In the genomic region with DNA sequence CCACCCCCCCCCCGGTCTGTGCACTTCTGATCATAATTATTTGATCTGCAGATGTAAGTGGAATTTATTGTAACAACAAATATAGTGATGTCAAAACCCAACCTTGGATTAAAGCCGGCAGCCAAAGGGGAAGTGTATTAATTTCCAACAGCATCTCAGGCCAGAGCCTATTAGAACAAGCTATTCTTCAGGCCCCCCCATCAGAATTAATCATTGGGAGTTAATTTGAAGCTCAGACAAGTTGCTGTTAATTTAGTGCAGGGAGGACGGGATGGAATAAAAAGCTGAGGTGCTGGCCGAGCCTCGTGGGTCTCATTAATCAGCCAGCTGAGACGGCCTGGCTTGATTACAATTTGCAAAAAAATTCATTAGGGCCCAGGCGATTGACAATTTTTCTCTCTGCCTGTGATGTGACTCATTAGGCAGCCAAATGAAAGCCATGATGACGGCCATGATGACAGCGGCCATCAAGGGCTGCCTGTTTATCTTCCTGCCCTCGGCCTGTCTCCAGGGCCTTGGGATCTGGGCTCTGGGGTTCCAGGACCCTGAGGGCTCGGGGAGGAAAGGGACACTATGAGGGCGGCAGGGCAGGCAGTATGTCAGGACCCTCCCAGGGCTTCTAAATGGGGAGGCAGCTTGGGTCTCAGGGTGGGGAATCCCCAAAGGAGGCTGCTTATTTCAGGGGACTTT, we compare ENCODE assay signal across 20 mouse cellular contexts. TPM values are rescaled to one million over a fixed set of nuclear protein-coding genes. Genes with fewer than 3 reads are reported as not detected.
DNase-seq lines count a peak whose midpoint lies in the region; ATAC-seq lines count a peak whose summit lies in the region.
"Had no signal": no experiment of that assay in that cellular context is flagged by ENCODE, and none has a peak within 500 bp of the region (broad histone marks: within the 10 kb centered on the region; RNA-seq: fewer than 3 reads in every experiment).

No protein-coding gene starts in this region.

- peaks cover 100% of the 10 kb centered on the region for H3K27me3 ChIP-seq in liver, embryonic 11.5 days (replicated peaks; ENCODE audit: control insufficient read depth, insufficient read depth, low read length)

- no peak overlapping the region for H3K9ac ChIP-seq in liver, embryonic 11.5 days (ENCODE audit: low read depth, low read length)
- H3K9ac ChIP-seq: limb, embryonic 13.5 days; liver, embryonic 15.5 days had no signal

- no peak overlapping the region for H3K27ac ChIP-seq in liver, embryonic 11.5 days (ENCODE audit: low read depth, low read length)
- H3K27ac ChIP-seq: limb, embryonic 13.5 days; liver, embryonic 15.5 days; stomach, postnatal 0 days had no signal

- no peak overlapping the region for H3K4me3 ChIP-seq in liver, embryonic 11.5 days (ENCODE audit: low read depth, low read length)
- H3K4me3 ChIP-seq: limb, embryonic 13.5 days; liver, embryonic 15.5 days had no signal

- H3K36me3 ChIP-seq in liver, embryonic 11.5 days (ENCODE audit: control insufficient read depth, insufficient read depth, low read length), result no peaks in the 10 kb centered on the region
- H3K36me3 ChIP-seq: limb, embryonic 13.5 days; liver, embryonic 15.5 days had no signal

- no peak for ATAC-seq in liver, embryonic 11.5 days (replicated peaks; ENCODE audit: low FRiP score)
- ATAC-seq: lung, postnatal 0 days had no signal

- peak; percentile 37 for DNase-seq in embryo, embryonic 11 days
- DNase-seq in embryo, embryonic 10 days (ENCODE audit: low spot score), result no peak
- DNase-seq in retina, postnatal 1 day, result peak; percentile 43
- DNase-seq in retina, embryonic 14.5 days (ENCODE audit: low spot score), result no peak
- DNase-seq in neural tube, embryonic 10.5 days (ENCODE audit: extremely low spot score, low spot score), result peak; percentile 34
- no peak for DNase-seq in liver, embryonic 11.5 days (ENCODE audit: low spot score)
- DNase-seq in right cerebral cortex, postnatal 14 days, result no peak
- no peak for DNase-seq in layer of hippocampus, adult 8-10 months (ENCODE audit: low spot score in 2 of 2)
- DNase-seq: adrenal gland, adult 8-10 months; cerebellum, adult 9-10 months; gastrocnemius, postnatal 14 days; kidney, adult 9 months; kidney, postnatal 4 days; thymus, postnatal 14 days had no signal

- no peaks in the 10 kb centered on the region for H3K9me3 ChIP-seq in liver, embryonic 11.5 days (ENCODE audit: control insufficient read depth, low read length)
- H3K9me3 ChIP-seq: limb, embryonic 13.5 days; liver, embryonic 15.5 days; megakaryocyte, embryonic 14.5 days had no signal

- H3K4me1 ChIP-seq in liver, embryonic 11.5 days (replicated peaks; ENCODE audit: control insufficient read depth, insufficient read depth, low read length), result peaks cover 5% of the 10 kb centered on the region

- 49% methylated on average over 12 of the region's 12 CpGs for WGBS in liver, embryonic 11.5 days

- H3K4me2 ChIP-seq in liver, embryonic 11.5 days, result no peak overlapping the region
- H3K4me2 ChIP-seq: limb, embryonic 13.5 days; liver, embryonic 15.5 days had no signal

RNA-seq across cellular contexts. Expression of a gene that starts 5.3 kb away (rescaled TPM):
- 2.2 and 2.9 TPM in 2 replicates for polyA plus RNA-seq in liver, embryonic 11.5 days (2014; fragmentation: Nextera tagmentation; extraction: Ambion mirVana)
- total RNA-seq in layer of hippocampus, adult 8-10 months (2022), result under 1 TPM in 1 of 4 experiments, not detected in 3; 0.20 TPM
- total RNA-seq: adrenal gland, adult 8-10 months; gastrocnemius, postnatal 14 days had no signal
- polyA plus RNA-seq: heart, embryonic 16.5 days; stomach, postnatal 0 days had no signal

Comparison
In these comparisons a context has a peak if more than half of its experiments do, and no peak if none do; other contexts are left out.
1. DNase-seq: peak in embryo, embryonic 11 days (single experiment), retina, postnatal 1 day (single experiment) and neural tube, embryonic 10.5 days (single experiment); none in embryo, embryonic 10 days (single experiment), retina, embryonic 14.5 days (single experiment), liver, embryonic 11.5 days (single experiment), right cerebral cortex, postnatal 14 days (single experiment) and layer of hippocampus, adult 8-10 months (0 of 2).